ENCODE assay signal across 16 mouse cellular contexts in the genomic region with DNA sequence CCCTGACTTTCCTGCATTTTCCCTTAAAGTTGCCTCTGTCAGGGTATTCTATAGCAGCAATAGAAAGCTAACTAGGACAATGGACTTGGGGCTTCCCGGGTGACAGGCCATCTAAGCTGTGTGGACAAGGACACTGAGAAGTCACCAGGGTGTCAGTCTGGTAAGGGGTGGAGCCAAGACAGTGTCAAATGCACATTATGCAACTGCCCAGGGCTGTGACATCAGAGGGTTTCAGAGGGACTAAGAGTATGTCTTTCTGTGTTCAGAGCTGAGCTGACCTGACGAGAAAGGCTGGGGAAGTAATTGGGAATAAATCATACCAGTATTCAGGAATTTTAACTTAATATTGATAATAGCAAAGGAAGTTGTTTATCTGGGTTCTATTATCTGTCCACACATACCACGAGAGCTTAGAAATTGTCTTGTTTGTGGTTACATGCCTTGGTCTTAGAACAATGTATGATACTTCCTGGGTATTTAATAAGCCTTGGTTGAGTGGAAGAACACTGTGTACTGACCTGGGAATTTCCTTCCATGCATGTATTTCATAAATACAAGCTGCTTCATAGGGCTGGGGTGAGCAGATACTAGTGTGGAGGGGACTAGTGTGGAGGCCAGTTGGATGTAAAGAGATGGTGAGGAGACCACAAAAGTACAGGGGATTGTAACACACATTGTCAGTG.
"Had no signal": no experiment of that assay in that cellular context is flagged by ENCODE, and none has a peak within 500 bp of the region (broad histone marks: within the 10 kb centered on the region; RNA-seq: fewer than 3 reads in every experiment).

No protein-coding gene starts in this region.

- H3K4me1 ChIP-seq: limb, embryonic 13.5 days; liver, embryonic 15.5 days; lung, embryonic 15.5 days; midbrain, embryonic 15.5 days; neural tube, embryonic 13.5 days had no signal

- H3K27me3 ChIP-seq: limb, embryonic 13.5 days; liver, embryonic 15.5 days; lung, embryonic 15.5 days; midbrain, embryonic 15.5 days; neural tube, embryonic 13.5 days had no signal

- H3K27ac ChIP-seq: layer of hippocampus, adult 2 months; limb, embryonic 13.5 days; liver, embryonic 15.5 days; lung, embryonic 15.5 days; midbrain, embryonic 15.5 days; neural tube, embryonic 13.5 days had no signal

- H3K36me3 ChIP-seq: limb, embryonic 13.5 days; liver, embryonic 15.5 days; lung, embryonic 15.5 days; midbrain, embryonic 15.5 days; neural tube, embryonic 13.5 days had no signal

- H3K9me3 ChIP-seq: limb, embryonic 13.5 days; liver, embryonic 15.5 days; lung, embryonic 15.5 days; midbrain, embryonic 15.5 days; neural tube, embryonic 13.5 days had no signal

- H3K4me2 ChIP-seq: limb, embryonic 13.5 days; liver, embryonic 15.5 days; lung, embryonic 15.5 days; midbrain, embryonic 11.5 days; midbrain, embryonic 15.5 days; neural tube, embryonic 13.5 days had no signal

- ATAC-seq: midbrain, embryonic 15.5 days had no signal

- H3K9ac ChIP-seq: limb, embryonic 13.5 days; liver, embryonic 15.5 days; lung, embryonic 15.5 days; midbrain, embryonic 15.5 days; neural tube, embryonic 13.5 days had no signal

- H3K4me3 ChIP-seq: layer of hippocampus, adult 2 months; limb, embryonic 13.5 days; liver, embryonic 15.5 days; lung, embryonic 15.5 days; midbrain, embryonic 15.5 days; neural tube, embryonic 13.5 days had no signal

- DNase-seq: kidney, adult 11 months; kidney, postnatal 10 days; kidney, postnatal 4 days; left cerebral cortex, postnatal 4 days; retina, postnatal 1 day; right cerebral cortex, postnatal 4 days; spleen, adult 18-20 months; thymus, adult 18-20 months; thymus, postnatal 14 days had no signal
